Mouse (Mus musculus): ENCODE data around the gene Gdf2. TPM values are rescaled to one million over a fixed set of nuclear protein-coding genes. Genes with fewer than 3 reads are reported as not detected.

Gdf2 gene
- not detected for total RNA-seq (2023)

GRCm38 (mm10) chr14:33940739-33941138 is at the start of gene Gdf2:
Gene Gdf2 (plus strand): TSS chr14:33941039.

GRCm38 (mm10) chr14:33923168-33924070 is 17.4 kb upstream of the Gdf2 start, which contains the start of gene Gdf10:
Gene Gdf10 (plus strand): TSS chr14:33923587.

GRCm38 (mm10) chr14:33953761-33954160 is 12.9 kb downstream of the Gdf2 start, which contains the start of gene Rbp3:
Gene Rbp3 (plus strand): TSS chr14:33954003.

GRCm38 (mm10) chr14:33978604-33979059 is 37.8 kb downstream of the Gdf2 start, which contains the start of gene Zfp488:
Gene Zfp488 (minus strand): TSS chr14:33978764.

Other genes with a start within 250 kb of the Gdf2 start
- gene Gdf10, start 17.5 kb upstream of the Gdf2 start, total RNA-seq (2023) = not detected
- gene Rbp3, start 13.0 kb downstream of the Gdf2 start, total RNA-seq (2023) = not detected
- gene Zfp488, start 37.7 kb downstream of the Gdf2 start, total RNA-seq (2023) = not detected
- gene Gm30083, start 74.1 kb downstream of the Gdf2 start, total RNA-seq (2023) = not detected
- not detected for gene Gm5460, start 75.7 kb downstream of the Gdf2 start, total RNA-seq (2023)
- not detected for gene Antxrl, start 111.7 kb downstream of the Gdf2 start, total RNA-seq (2023)
- not detected for gene Anxa8, start 144.9 kb downstream of the Gdf2 start, total RNA-seq (2023)
- not detected for gene A630023A22Rik, start 161.7 kb downstream of the Gdf2 start, total RNA-seq (2023)
- not detected for gene Npy4r, start 211.4 kb downstream of the Gdf2 start, total RNA-seq (2023)

All from CD4-positive naive resting alpha-beta T cell, adult 57 days (primary cell).